Mouse (Mus musculus): ENCODE measurements around the gene Jarid2.

Gene Jarid2

DNA sequence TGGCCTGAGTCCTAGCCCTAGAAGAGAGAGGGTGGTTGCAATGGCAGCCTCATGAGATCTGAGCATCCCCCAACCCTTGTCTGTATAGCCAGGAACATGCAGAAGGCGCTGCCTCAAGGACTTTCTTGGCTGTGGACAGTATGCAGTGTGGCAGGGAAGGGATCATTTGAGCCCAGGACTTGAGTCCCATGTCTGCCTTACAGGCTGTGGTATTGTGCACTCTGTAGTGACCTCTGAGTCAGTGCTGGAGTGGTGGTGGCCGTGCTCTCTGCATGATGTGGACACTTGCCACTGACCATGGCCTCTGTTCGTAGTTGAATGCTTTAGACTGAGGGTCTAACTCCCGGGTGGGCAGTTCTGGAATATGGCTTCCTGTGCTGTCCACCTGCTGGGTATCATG lies 187.9 kb downstream of the Jarid2 start:
- DNase-seq (ENCODE audit: low read depth) = no peak

DNA sequence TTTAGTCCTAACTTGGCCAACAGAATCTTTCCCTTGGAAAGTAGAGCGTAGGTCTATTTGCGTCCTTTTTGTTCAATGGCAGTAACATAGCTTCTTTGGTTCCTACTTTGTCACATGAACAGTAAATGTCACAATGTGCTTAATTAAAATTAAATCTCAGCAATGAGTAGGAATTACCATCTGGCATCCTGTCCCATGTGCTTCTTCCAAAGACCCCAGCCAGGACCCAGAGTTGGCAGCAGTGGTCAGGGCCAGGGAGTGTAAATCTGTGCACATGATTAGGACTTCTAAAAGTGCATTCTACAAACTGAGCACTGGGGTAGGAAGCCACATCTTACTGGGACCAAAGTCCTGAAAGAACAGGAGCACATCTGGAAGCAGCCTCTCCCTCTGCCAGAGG lies 189.0 kb downstream of the Jarid2 start:
- DNase-seq (ENCODE audit: low read depth) = no peak

DNA sequence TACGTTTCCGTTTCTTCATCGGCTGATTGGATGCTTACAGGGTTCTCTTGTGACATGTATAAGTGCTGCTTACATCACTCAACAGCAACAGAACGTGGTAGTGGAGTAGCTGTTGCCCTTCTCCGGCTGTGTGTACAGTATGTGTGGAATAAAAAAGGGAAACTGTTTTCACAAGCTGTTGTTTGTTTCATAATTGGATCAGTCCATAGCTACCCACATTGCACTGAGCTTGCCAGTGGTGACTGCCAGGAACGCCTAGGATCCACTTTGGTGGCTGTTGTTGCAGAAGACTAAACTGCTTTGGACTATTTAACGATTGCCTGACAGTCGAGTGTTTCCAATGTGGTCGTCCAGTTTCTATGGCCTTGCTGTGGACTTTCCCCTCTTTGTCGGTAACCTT lies 191.8 kb downstream of the Jarid2 start:
- DNase-seq (ENCODE audit: low read depth) = no peak

DNA sequence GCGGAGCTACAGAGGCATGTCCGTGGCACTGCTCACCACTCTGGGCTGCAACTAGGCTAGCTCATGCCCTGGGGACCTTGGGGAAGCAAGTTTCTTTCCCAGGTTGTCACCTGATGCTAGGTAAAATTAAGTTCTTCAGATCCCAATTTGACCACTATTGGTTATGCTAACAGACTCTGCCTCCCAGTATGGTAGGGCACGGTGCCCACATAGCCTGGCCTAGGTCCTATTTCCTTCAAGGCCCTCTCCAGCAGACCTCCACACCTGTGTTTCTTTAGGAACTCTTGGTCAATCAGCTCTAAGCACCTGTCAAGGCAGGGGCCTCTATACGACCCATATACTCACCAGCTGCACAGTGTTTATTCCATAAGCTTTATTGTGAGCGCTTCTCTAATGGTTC lies 192.4 kb downstream of the Jarid2 start:
- no peak for DNase-seq (ENCODE audit: low read depth)

DNA sequence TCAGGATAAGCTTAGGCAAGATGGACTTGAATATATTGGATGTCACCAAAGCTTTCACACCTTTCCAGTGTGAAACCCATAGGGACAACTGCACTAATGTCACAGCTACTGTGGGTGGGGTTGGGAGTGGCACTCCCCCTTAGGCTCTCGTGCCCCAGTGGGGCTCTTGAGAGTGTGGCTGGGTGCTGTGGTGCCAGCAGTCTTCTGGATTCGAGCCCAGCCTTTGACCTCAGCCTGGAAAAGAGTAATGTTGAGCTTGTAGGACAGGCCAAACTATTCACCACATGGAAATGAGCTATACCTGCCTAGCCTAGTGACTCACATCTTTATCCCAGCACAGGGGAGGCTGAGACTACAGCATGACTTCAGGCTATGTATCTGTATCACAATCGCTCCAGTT lies 194.8 kb downstream of the Jarid2 start:
- DNase-seq (ENCODE audit: low read depth) = no peak

DNA sequence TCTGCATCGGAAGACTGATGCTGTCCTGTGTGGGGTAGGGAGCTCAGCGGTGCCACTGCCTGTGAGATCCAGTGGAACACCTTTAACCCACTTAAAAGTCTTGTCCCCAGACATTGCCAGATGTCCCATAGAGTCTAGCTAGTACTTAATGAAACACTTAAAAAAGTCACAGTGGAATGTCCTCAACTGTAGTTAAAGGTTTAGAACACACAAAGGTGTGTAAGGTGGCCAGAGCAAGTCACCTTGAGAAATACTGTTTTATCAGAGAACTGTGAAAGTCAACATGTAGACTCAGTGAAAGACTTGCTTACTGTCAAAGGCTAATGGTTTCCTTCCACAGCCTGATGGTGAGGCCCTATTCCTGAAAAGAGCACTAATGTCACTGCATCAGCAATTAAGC lies 195.9 kb downstream of the Jarid2 start:
- DNase-seq (ENCODE audit: low read depth) = no peak

DNA sequence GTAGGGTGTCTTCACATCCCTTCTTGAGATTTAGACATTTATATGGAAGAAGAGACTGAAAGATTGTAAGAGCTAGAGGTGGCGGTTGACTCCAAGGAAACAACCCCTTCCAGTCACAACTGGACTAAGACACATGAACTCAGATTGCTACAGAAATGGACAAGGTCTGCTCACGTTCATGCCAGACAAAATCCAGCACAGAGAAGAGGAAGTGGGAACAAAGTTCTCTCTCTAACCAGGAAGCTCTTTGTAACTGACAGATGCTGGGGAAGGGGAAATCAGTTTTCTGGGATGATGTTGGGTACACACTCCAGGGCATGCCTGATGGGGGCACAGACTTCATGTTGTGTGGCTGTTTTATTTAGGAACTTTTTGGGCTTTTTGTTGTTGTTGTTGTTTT lies 197.0 kb downstream of the Jarid2 start:
- no peak for DNase-seq (ENCODE audit: low read depth)

DNA sequence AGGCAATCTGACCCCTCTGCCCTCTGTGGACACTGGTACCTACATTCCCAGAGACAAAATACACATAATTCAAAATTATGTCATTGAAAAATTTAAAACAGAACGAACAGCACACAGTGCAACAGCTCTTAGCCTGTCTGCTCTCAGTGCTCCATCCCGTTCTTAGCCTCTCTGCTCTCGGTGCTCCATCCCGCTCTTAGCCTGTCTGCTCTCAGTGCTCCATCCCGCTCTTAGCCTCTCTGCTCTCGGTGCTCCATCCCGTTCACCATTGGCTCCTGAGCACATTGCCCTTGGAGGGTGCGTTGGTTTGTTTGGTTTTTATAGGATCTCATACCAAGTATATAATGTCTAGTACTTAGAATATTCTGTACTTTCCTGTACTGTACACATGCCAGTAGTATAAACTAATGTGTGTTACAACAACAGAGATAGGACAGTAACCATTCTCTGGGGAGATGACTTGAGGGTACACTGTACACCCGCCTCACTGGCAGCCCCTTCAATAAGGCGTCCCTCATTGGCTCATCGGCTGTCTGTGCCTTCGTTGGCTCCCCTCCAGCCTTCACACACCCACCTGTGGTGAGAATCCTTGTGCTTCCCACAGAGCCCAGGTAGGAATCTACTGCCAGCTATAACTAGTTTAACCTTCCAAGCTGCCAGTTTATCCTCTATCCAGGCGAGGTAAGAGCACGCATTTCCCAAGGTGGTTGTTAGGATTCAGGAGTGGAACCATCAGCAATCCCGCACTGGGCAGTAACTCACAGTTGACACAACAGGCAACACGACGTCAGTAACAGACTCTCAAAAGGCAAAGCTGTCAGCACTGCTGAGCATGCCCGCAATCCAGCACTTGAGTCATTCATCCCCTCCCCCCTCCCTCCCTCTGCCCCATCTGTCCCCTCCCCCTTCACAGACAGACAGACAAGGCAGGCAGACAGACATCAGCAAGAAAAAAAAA lies 203.3 kb downstream of the Jarid2 start:
- no peak for DNase-seq (ENCODE audit: low read depth)

DNA sequence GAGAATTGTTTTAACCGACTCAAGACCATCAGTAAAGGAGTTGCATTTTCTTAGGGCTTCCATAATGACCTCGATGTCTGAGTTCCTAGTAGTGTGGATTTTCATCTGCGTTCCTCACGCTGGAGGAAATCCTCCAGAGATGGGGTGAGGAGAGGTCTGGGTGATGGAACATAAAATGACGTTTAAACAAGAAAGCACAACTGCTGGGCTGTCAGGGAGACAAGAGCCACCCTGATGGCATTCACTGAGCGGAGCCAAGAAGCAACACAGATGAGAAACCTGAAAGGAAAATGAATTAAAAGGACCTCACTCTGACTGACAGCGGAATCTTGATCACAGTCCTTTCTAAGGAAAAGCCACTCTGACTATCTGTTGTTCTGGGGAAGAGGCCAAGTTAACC lies 204.3 kb downstream of the Jarid2 start:
- no peak for DNase-seq (ENCODE audit: low read depth)

DNA sequence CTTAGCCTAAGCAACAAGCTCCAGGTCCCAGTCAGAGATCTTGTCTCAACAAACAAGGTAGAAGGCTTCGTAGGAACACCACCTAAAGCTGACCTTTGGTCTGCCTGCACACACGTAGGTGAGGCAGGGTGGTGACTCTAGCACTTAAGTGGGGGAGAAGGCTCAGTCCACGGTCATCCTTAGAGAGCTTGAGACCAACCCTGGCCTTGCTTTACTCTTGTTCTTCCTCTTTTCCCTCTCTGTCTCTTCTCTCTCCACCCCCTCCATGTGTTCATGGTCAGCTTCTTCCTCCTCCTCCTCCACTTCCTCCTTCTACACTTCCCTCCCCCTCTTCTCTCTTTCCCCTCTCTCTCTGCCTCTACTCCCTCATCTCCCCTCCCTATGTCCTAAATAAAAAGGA lies 208.4 kb downstream of the Jarid2 start:
- DNase-seq (ENCODE audit: low read depth) = no peak

DNA sequence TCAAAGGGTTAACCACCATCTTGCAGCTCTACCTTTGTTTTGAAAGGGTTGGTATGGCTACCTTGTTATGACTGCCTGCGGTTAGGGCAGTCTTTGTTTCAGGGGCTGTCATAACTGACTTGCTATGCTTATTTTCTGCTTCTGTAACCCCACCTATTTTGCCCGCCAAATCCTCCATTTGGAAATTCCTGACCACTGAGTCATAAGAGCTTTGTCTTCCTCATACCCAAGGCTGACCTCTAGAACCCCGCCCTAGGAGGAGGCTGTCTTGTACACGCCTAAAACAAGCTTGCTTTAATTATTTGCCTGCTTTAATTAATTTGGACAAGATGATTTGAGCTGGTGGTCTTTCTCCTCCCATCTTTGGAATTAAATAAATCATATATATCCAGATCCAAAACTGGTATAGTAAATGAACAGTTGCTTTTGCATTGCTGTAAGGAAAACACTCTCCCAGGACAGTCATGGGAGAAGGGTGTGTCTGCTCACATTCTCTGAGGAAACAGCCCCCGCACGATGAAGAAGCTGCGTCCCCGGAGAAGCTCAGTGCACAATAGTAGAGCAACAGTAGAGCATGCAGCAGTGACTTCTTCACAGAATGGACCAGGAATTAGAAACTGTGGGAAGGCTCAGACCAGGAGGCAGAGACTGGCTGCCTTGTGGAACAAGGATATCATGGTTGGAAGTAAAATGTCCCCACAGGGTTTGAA lies 210.2 kb downstream of the Jarid2 start:
- peak; percentile 15 for DNase-seq (ENCODE audit: low read depth)

DNA sequence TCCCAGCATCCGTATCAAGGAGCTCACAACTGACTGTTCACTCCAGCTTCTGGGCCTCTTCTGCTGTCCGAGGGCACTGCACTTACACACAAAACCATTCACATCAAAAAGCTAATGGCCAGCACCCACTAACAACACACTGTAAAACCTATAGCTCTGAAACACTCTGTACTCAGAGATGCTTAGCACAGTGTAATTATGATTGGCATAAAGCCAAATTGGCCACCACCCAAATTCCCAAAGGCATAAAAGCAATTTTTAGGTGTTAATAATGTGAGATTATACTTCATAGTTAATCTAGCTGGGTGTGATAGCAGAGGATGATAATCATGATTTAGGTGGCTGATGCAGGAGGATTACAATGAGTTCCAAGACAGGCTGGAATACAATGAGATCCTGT lies 214.3 kb downstream of the Jarid2 start:
- no peak for DNase-seq (ENCODE audit: low read depth)

DNA sequence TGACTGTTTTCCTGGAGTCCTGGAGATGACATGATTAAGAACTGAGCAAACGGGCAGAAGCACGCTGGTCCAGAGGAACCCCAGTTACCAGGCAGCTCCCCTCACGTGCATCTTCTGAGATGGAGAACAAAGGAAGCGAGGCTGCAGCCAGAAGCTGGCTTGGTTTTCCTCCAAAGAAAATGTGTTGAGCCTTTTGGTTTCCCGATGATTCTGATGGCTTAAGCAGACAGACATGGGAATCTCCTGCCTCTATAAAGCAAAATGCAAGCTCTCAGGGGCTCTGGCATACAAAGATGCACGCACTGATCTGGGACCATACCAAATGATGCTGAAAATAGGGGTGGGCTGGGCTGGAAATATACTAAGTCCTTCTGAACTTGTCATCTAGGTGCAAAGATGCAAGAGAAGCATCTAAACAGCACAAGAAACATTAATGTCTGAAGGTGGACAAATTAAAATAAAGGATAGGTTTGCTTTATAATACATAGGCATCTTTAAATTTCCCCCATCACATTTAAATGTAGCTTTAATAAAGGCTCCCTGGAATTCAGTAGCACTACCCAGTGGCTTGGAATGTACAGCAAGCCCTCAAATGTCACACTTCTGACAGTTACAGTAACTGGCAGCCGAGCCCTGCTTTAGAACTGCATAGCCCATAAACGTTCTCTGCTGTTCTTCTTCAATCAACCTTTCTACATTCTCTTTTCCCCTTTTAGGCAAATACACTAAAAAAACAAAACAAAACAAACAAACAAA lies 217.8 kb downstream of the Jarid2 start:
- no peak for DNase-seq (ENCODE audit: low read depth)

DNA sequence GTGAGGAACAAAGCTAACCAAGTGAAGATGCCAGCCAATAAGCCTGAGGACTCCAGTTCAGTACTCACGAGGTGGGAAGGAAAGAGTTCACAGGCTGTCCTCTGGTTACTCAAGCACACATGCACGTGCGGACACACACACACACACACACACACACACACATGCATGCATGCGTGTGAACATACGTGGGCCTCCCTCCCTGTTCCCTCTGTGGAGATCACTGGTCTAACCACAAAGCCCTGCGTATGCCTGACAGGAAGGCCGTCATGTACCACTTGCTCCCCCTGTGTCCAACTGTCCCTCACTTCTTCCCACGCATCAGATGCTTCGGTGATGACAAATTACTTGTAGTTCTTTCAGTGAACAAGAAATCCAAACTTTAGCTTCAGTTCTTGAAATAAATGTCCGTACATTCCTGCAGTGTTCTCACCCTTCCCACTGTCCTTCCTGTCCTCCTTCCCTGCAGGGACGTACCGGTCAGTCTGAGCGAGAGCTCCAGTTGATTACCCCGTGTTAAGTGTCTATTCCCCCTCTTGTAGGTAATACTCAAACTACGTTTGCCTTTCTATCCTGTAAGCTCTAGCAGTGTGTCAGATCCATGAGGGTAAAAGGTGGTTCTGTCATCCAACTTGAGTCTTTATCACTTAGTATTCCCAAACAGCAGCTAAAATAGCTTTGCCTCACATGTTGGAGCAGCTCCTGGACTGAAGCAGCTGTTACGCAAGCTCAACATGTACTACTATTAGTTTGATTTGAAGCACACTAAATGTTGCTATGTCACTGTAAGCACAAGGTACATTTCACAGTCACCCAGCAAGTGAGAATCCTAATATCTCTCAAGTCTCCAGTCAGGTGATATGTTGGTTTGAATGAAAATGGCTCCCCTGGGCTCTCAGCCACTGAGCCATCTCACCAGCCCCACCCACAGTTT lies 219.3 kb downstream of the Jarid2 start:
- DNase-seq (ENCODE audit: low read depth) = no peak

DNA sequence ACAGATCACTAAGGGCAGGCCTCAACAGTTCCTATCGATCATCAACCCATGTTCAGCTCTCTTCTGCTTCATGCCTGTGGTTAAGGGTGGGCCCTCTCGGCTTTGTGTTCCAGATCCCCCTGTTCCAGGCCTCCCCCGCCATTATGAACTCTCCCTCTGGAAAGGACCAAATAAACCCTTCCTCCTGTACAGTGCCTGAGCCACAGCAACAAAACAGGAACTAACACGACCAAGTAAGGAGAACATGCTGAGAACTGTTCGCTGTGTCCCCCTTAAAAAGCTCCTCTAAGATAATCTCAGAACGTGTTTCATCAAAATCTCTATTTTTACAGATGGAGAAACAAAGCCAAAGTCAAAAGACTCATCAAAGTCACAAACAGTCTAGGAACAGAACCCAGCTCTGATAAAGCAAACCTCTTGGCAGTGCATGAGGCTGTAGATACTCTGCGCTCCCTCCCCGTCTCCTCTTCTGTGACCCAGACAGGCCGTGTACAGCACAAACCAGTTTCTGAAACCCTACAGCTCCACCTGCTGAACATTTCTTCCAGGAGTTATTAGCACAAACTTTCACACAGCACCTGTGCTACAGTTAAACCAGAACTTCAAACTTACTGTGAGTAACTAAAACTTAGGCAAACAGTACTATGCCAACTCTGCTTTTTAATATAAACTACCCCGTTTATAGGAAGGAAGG lies 223.3 kb downstream of the Jarid2 start:
- DNase-seq (ENCODE audit: low read depth) = no peak

DNA sequence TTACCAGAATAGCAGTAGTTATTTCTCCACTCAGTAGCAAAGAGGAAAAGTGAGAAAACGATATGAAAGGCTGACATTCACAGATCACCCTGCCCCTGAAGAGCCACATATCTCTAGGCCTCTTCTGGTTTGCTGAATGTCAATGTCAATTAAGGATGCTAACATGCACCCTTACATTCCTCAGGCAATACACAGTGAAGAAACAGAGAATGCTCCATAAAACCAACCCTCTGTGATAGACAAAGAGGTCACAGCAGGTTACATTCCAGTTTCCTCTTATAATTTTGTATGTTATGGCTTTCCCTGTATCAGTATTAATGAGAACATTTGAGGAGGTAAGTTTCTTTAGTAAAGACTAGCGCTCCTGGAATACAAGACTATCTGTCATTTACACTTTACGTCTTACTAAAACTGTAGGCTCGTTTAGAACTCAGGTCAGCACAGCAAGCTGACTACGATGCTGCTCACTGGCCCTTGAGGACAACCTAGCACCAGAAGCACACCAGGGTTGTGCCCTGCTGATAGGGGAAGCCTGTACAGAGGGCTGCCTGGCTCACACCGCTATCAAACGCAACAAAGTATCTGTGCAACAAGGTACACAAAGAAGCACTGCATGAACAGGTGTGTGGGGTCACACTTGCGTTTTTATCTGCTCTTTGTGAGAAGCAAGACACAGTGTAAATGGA lies 224.4 kb downstream of the Jarid2 start:
- no peak for DNase-seq (ENCODE audit: low read depth)

DNA sequence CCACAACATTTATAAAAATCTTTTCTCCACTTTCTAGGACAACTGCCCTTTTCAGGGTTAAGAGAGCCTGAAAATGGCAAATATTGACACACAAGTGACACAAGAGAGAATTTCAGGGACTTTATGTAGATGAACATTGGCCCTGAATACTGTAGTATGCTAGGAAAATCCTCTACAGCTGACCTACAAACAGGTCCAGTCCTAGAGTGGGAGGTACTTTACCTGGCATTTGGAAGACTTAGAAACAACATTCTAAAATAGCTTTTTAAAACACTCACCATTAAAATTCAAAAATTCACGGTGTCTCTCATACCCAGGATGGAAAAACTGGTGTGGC lies 224.9 kb downstream of the Jarid2 start:
- no peak for DNase-seq (ENCODE audit: low read depth)

DNA sequence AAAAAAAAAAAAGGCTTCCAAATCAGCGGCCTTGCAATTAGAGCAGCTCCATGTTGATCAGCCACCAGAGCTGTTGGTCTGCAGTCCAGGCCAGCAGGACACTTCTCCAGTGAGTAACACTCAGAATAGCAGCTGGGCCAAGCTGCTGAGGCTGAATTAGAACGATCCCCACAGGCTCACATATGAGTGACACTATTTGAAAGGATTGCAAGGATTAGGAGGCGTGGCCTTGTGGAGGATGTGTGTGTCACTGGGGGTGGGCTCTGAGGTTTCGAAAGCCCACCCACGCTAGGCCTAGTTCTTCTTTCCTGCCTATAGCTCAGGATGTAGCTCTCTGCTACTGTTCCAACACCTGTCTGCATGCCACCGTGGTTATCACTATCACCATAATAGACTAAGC lies 226.5 kb downstream of the Jarid2 start:
- no peak for DNase-seq (ENCODE audit: low read depth)

DNA sequence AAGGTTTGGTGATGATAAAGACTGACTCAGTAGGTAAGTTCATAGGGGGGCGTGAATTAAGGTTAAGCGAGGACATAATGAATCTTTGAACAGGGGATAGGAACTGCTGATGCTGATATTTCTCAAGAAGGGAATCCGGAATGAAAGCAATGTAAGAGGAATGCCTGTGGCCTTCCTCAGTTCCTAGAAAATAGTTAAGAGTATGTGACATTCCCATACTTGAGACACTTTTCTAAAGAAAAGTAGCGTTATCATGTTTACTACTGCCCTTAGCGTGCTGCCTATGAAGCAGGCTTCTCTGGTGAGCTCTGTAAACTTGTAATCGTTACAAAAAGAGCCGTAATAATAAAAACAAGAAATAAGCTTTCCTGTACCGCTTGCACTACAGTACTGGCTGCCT lies 227.8 kb downstream of the Jarid2 start:
- DNase-seq (ENCODE audit: low read depth) = no peak

DNA sequence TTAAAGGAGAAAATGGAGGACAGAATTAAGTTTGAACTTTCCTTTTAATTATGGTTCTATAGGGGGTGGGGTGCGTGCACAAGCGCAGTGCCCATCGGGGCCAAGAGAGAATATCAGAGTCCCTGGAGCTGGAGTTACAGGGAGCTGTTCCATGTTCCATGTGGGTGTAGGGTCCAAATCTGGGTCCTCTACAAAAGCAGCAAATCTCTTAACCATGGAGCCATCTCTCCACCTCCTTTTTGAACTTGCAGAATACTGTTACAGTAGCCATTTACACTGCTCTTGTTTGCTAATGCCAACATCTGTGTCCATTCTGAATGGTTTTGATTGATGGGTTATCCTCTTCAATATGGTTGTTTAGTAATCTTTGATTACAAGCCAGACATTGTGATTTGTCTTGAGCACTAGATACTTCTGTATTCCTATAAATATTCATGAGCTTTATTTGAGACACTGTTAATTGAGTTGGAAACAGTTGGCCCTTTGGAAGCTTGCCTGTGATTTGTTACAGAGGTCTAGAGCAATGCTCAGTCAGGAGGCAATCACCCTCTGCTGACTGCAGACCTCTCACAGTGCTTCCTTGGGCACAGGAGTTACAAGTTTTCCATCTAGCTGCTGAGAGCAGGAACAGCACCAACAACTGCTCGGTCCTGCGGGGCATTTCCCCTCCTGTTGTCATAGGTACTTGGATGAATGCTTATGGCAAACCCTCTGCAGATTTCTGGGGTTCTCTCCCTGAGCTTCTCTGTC lies 231.4 kb downstream of the Jarid2 start:
- DNase-seq (ENCODE audit: low read depth) = no peak

All from fibroblast of lung, adult 2 months (primary cell).